Mouse (Mus musculus) heart, postnatal 0 days (tissue): Measurements from ENCODE around the gene Myo18b.

Experiments
- CTCF ChIP-seq: IDR thresholded peaks from 2 replicates; pipeline ENCODE4 v1.5.1; 2016; ENCODE audit warnings: antibody characterized with exemption, control low read depth, low read depth
- EP300 ChIP-seq: IDR thresholded peaks from 2 replicates; pipeline ENCODE4 v1.6.1; 2016; ENCODE audit warnings: antibody characterized with exemption, low read depth

- TF ChIP-seq CTCF: no peak
- TF ChIP-seq EP300: no peak
These were observed 73.7 kb downstream of the Myo18b start for GRCm38 (mm10) chr5:112822426-112822825.
